Mouse (Mus musculus) telencephalon, adult 2 months (tissue): ENCODE measurements around the gene Six3.

Experiments used
- DNase-seq: peaks from one replicate; pipeline ENCODE4 v3.0.0-alpha.2; 2011; ENCODE audit warnings: low read depth, low spot score

The Six3 gene

GRCm38 (mm10) chr17:85613266-85613860 is at the start of gene Six3:
Gene Six3, plus strand, starts transcription at chr17:85613608.
- no peak for DNase-seq

GRCm38 (mm10) chr17:85564107-85564506 is 49.3 kb upstream of the Six3 start:
- no peak for DNase-seq

GRCm38 (mm10) chr17:85574023-85574422 is 39.4 kb upstream of the Six3 start:
- no peak for DNase-seq

- no peak for DNase-seq
These were observed 35.1 kb upstream of the Six3 start for GRCm38 (mm10) chr17:85578290-85578689.

- no peak for DNase-seq
These were observed 34.1 kb upstream of the Six3 start for GRCm38 (mm10) chr17:85579350-85579749.

GRCm38 (mm10) chr17:85580221-85580620 is 33.2 kb upstream of the Six3 start:
- DNase-seq = no peak

GRCm38 (mm10) chr17:85584170-85584569 is 29.2 kb upstream of the Six3 start:
- DNase-seq = no peak

GRCm38 (mm10) chr17:85584573-85584972 is 28.8 kb upstream of the Six3 start:
- no peak for DNase-seq

GRCm38 (mm10) chr17:85585779-85586178 is 27.6 kb upstream of the Six3 start:
- no peak for DNase-seq

GRCm38 (mm10) chr17:85591976-85592375 is 21.4 kb upstream of the Six3 start:
- no peak for DNase-seq

GRCm38 (mm10) chr17:85595853-85596252 is 17.6 kb upstream of the Six3 start:
- no peak for DNase-seq

GRCm38 (mm10) chr17:85596341-85596890 is 17.0 kb upstream of the Six3 start:
- DNase-seq = no peak

- DNase-seq = no peak
These were observed 13.9 kb upstream of the Six3 start for GRCm38 (mm10) chr17:85599520-85599919.

GRCm38 (mm10) chr17:85606463-85606862 is 6.9 kb upstream of the Six3 start:
- no peak for DNase-seq

- DNase-seq = no peak
These were observed 5.6 kb upstream of the Six3 start for GRCm38 (mm10) chr17:85607556-85608365.

GRCm38 (mm10) chr17:85608366-85609093 is 4.9 kb upstream of the Six3 start:
- DNase-seq = no peak

- DNase-seq = no peak
These were observed 4.3 kb upstream of the Six3 start for GRCm38 (mm10) chr17:85609094-85609425.

- DNase-seq = no peak
These were observed 3.6 kb upstream of the Six3 start for GRCm38 (mm10) chr17:85609621-85610392.

GRCm38 (mm10) chr17:85610393-85611115 is 2.9 kb upstream of the Six3 start:
- no peak for DNase-seq

- no peak for DNase-seq
These were observed 1.6 kb upstream of the Six3 start for GRCm38 (mm10) chr17:85611521-85612515.
